Mouse (Mus musculus) limb, embryonic 11.5 days (tissue): ENCODE results near the gene Sp1. TPM values are rescaled to one million over a fixed set of nuclear protein-coding genes. Genes with fewer than 3 reads are reported as not detected.
A peak's percentile ranks its signal among the peaks of the same experiment; 100 is the strongest.

Experiments
- ATAC-seq: fragments of 200-750 bp; cut with Nextera tagmentation; 2 replicates; pipeline ENCODE4 v1.8.0; 2017; ENCODE audit warnings: low read depth; ENCODE audit not compliant: insufficient number of reproducible peaks, low FRiP score, low TSS enrichment
- DNase-seq: peaks from one replicate; pipeline ENCODE4 v3.0.0-alpha.2; 2015; ENCODE audit warnings: low spot score
- H3K27ac ChIP-seq: fragments of 300-500 bp; sonication (generic); replicated peaks from 2 replicates; pipeline ENCODE4 v1.5.1; 2014; ENCODE audit warnings: low read depth, mild to moderate bottlenecking, low read length
- H3K27me3 ChIP-seq: fragments of 300-500 bp; sonication (generic); 2 replicates; pipeline ENCODE4 v1.6.1; 2014; ENCODE audit warnings: mild to moderate bottlenecking, low read length, mixed read lengths; ENCODE audit not compliant: control insufficient read depth, insufficient read depth
- H3K36me3 ChIP-seq: fragments of 300-500 bp; sonication (generic); 2 replicates; pipeline ENCODE4 v1.6.1; 2014; ENCODE audit warnings: mild to moderate bottlenecking, low read length, moderate library complexity, mixed read lengths; ENCODE audit not compliant: control insufficient read depth, insufficient read depth
- H3K4me1 ChIP-seq: fragments of 300-500 bp; sonication (generic); 2 replicates; pipeline ENCODE4 v1.6.1; 2014; ENCODE audit warnings: low read length, mixed read lengths; ENCODE audit not compliant: control insufficient read depth, insufficient read depth
- H3K4me2 ChIP-seq: fragments of 300-500 bp; sonication (generic); 2 replicates; pipeline ENCODE4 v1.6.1; 2014; ENCODE audit warnings: low read depth, mild to moderate bottlenecking, moderate library complexity; ENCODE audit not compliant: severe bottlenecking
- H3K4me3 ChIP-seq: fragments of 300-500 bp; sonication (generic); 2 replicates; pipeline ENCODE4 v1.5.1; 2014; ENCODE audit warnings: low read depth, low read length
- H3K9ac ChIP-seq: fragments of 300-500 bp; sonication (generic); 2 replicates; pipeline ENCODE4 v1.6.1; 2014; ENCODE audit warnings: mild to moderate bottlenecking, low read length
- H3K9me3 ChIP-seq: fragments of 300-500 bp; sonication (generic); 2 replicates; pipeline ENCODE4 v1.6.1; 2016; ENCODE audit warnings: low read length; ENCODE audit not compliant: control insufficient read depth
- WGBS: fragments of 180-500 bp; shearing (Covaris S2); extraction: QIAGEN DNeasy Blood & Tissue Kit; methylation state at CpG from one replicate; pipeline ENCODE4 v1.1.7; 2014; 5-methylcytosine and 5-hydroxymethylcytosine counted together
- polyA plus RNA-seq: library from polyadenylated mRNA; unstranded; fragments of >200 nt; fragmentation: Nextera tagmentation; extraction: Ambion mirVana; gene quantifications from 2 replicates; pipeline ENCODE4 v1.2.1, GENCODE M21; 2014

Gene Sp1
- polyA plus RNA-seq, 1 experiment from 2014 or later, result 11.8 TPM

- Histone ChIP-seq H3K27ac (no peak overlapping the region), H3K9me3 (no peaks in the 10 kb centered on the region), H3K9ac (no peak overlapping the region), H3K4me1 (peaks cover 14% of the 10 kb centered on the region; the same call in 1 of the 2 replicates), H3K4me2 (peak overlapping the region; percentile 5; the same call in 1 of the 2 replicates), H3K36me3 (peaks cover 40% of the 10 kb centered on the region), H3K27me3 (no peaks in the 10 kb centered on the region), H3K4me3 (no peak overlapping the region)
- DNase-seq, result no peak
- WGBS, result 96% methylated on average over 1 of the region's 1 CpGs
- ATAC-seq, result no peak
Observed at GRCm38 (mm10) chr15:102411077-102411476, 5.1 kb downstream of the Sp1 start.

GRCm38 (mm10) chr15:102413687-102414086, 7.7 kb downstream of the Sp1 start:
- no peak overlapping the region for H3K4me3 ChIP-seq
- H3K9ac ChIP-seq, result no peak overlapping the region
- peaks cover 29% of the 10 kb centered on the region for H3K36me3 ChIP-seq
- ATAC-seq, result no peak
- peaks cover 7% of the 10 kb centered on the region; the same call in 1 of the 2 replicates for H3K4me1 ChIP-seq
- H3K9me3 ChIP-seq, result no peaks in the 10 kb centered on the region
- no peak overlapping the region for H3K4me2 ChIP-seq
- no peak for DNase-seq
- no peaks in the 10 kb centered on the region for H3K27me3 ChIP-seq
- no peak overlapping the region for H3K27ac ChIP-seq

- no peak overlapping the region for H3K4me2 ChIP-seq
- peaks cover 6% of the 10 kb centered on the region for H3K36me3 ChIP-seq
- no peaks in the 10 kb centered on the region for H3K27me3 ChIP-seq
- H3K9me3 ChIP-seq, result no peaks in the 10 kb centered on the region
- no peak overlapping the region for H3K27ac ChIP-seq
- no peak overlapping the region for H3K9ac ChIP-seq
- DNase-seq (no peak), ATAC-seq (no peak)
- H3K4me1 ChIP-seq, result no peaks in the 10 kb centered on the region
- WGBS, result 92% methylated on average over 2 of the region's 2 CpGs
- no peak overlapping the region for H3K4me3 ChIP-seq
Observed at GRCm38 (mm10) chr15:102417524-102417923, 11.6 kb downstream of the Sp1 start.

- WGBS, result 68% methylated on average over 1 of the region's 1 CpGs
- DNase-seq (no peak), ATAC-seq (no peak)
- no peak overlapping the region for H3K9ac ChIP-seq
- no peak overlapping the region for H3K4me3 ChIP-seq
- H3K27me3 ChIP-seq, result no peaks in the 10 kb centered on the region
- H3K27ac ChIP-seq, result no peak overlapping the region
- no peak overlapping the region for H3K4me2 ChIP-seq
- H3K9me3 ChIP-seq, result no peaks in the 10 kb centered on the region
- H3K36me3 ChIP-seq, result peaks cover under 1% of the 10 kb centered on the region; the same call in 1 of the 2 replicates
- no peaks in the 10 kb centered on the region for H3K4me1 ChIP-seq
Observed at GRCm38 (mm10) chr15:102420986-102421385, 15.0 kb downstream of the Sp1 start.

GRCm38 (mm10) chr15:102421437-102421836, 15.5 kb downstream of the Sp1 start:
- Histone ChIP-seq H3K9ac (no peak overlapping the region), H3K27me3 (no peaks in the 10 kb centered on the region), H3K4me2 (no peak overlapping the region), H3K36me3 (peaks cover 3% of the 10 kb centered on the region; the same call in 1 of the 2 replicates), H3K4me3 (no peak overlapping the region), H3K4me1 (no peaks in the 10 kb centered on the region), H3K9me3 (no peaks in the 10 kb centered on the region), H3K27ac (no peak overlapping the region)
- 61% methylated on average over 3 of the region's 3 CpGs for WGBS
- ATAC-seq (no peak), DNase-seq (no peak)

GRCm38 (mm10) chr15:102423602-102424240, 17.8 kb downstream of the Sp1 start:
- Histone ChIP-seq H3K36me3 (peaks cover 8% of the 10 kb centered on the region; the same call in 1 of the 2 replicates), H3K4me2 (no peak overlapping the region), H3K9me3 (no peaks in the 10 kb centered on the region), H3K27ac (no peak overlapping the region), H3K4me1 (no peaks in the 10 kb centered on the region), H3K4me3 (no peak overlapping the region), H3K27me3 (no peaks in the 10 kb centered on the region), H3K9ac (no peak overlapping the region)
- DNase-seq (no peak), ATAC-seq (no peak)
- 93% methylated on average over 2 of the region's 2 CpGs for WGBS

- ATAC-seq, result no peak
- Histone ChIP-seq H3K9me3 (no peaks in the 10 kb centered on the region), H3K9ac (no peak overlapping the region), H3K27ac (no peak overlapping the region), H3K4me3 (no peak overlapping the region), H3K27me3 (no peaks in the 10 kb centered on the region), H3K4me1 (no peaks in the 10 kb centered on the region), H3K4me2 (no peak overlapping the region), H3K36me3 (peaks cover 8% of the 10 kb centered on the region; the same call in 1 of the 2 replicates)
- no peak for DNase-seq
- WGBS, result 93% methylated on average over 2 of the region's 2 CpGs
Observed at GRCm38 (mm10) chr15:102424657-102425056, 18.7 kb downstream of the Sp1 start.

- H3K27ac ChIP-seq, result no peak overlapping the region
- H3K4me2 ChIP-seq, result no peak overlapping the region
- no peaks in the 10 kb centered on the region for H3K4me1 ChIP-seq
- no peaks in the 10 kb centered on the region for H3K9me3 ChIP-seq
- ATAC-seq (no peak), DNase-seq (no peak)
- no peaks in the 10 kb centered on the region for H3K27me3 ChIP-seq
- WGBS, result 100% methylated on average over 1 of the region's 1 CpGs
- H3K4me3 ChIP-seq, result no peak overlapping the region
- no peak overlapping the region for H3K9ac ChIP-seq
- peaks cover 13% of the 10 kb centered on the region; the same call in 1 of the 2 replicates for H3K36me3 ChIP-seq
Observed at GRCm38 (mm10) chr15:102426963-102427362, 21.0 kb downstream of the Sp1 start.

GRCm38 (mm10) chr15:102432046-102432445, 26.1 kb downstream of the Sp1 start:
- DNase-seq, result no peak
- Histone ChIP-seq H3K27me3 (no peaks in the 10 kb centered on the region), H3K4me3 (no peak overlapping the region), H3K4me2 (no peak overlapping the region), H3K36me3 (peaks cover 8% of the 10 kb centered on the region; the same call in 1 of the 2 replicates), H3K4me1 (no peaks in the 10 kb centered on the region), H3K9ac (no peak overlapping the region), H3K9me3 (no peaks in the 10 kb centered on the region), H3K27ac (no peak overlapping the region)
- ATAC-seq, result no peak
- 95% methylated on average over 1 of the region's 1 CpGs for WGBS
